Mouse (Mus musculus) liver, postnatal 0 days (tissue): ENCODE measurements around the gene Emp1.

Experiments used
- CTCF ChIP-seq: sonication (generic); IDR thresholded peaks from 2 replicates; pipeline ENCODE4 v1.5.1; 2016; ENCODE audit warnings: antibody characterized with exemption, low read depth
- EP300 ChIP-seq: IDR thresholded peaks from 2 replicates; pipeline ENCODE4 v1.6.1; 2016; ENCODE audit warnings: antibody characterized with exemption, low read depth, mild to moderate bottlenecking

DNA sequence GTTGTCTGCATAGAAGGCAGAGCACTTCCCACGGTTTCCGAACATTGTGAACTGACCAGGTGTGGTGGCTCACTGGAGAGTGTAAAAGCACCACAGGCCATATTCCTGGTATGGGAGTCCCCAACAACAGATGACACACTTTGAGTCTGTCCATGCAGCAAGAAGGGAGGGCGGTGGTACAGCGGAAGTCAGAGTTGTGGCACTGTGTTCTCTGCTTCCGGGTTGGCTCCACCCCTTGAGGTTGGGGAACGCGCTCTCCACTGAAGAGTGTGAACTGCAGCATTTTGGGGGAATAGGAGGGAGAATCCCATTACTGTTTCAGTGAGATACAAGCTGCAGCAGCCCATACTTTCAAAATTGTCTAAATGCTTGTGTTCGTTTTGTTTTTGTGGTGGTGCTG, 11.0 kb downstream of the Emp1 start:
- TF ChIP-seq CTCF = no peak
- TF ChIP-seq EP300 = no peak
